Mouse (Mus musculus) G1E (cell line): ENCODE results near the gene Arnt.

Source experiments
- CTCF ChIP-seq: IDR thresholded peaks from 2 replicates; pipeline ENCODE4 v1.5.1; 2012; ENCODE audit warnings: low read depth, low read length, inconsistent platforms, mixed read lengths
- GATA1 ChIP-seq: IDR thresholded peaks from 2 replicates; pipeline ENCODE4 v1.6.1; 2012; ENCODE audit warnings: borderline replicate concordance, low read length, inconsistent platforms, mixed read lengths
- TAL1 ChIP-seq: conservative IDR thresholded peaks from 2 replicates; pipeline ENCODE4 v1.6.1; 2012; ENCODE audit warnings: low read depth, low read length, inconsistent platforms, mixed read lengths

GRCm38 (mm10) chr3:95502312-95502711, 68.1 kb downstream of the Arnt start:
- TF ChIP-seq CTCF (no peak), GATA1 (no peak), TAL1 (no peak)
